Mouse (Mus musculus) forebrain, postnatal 0 days (tissue): ENCODE results near the gene Il20. TPM values are rescaled to one million over a fixed set of nuclear protein-coding genes. Genes with fewer than 3 reads are reported as not detected.

Experiments
- ATAC-seq: fragments of 200-750 bp; cut with Nextera tagmentation; 2 replicates; pipeline ENCODE4 v1.8.0; 2017; ENCODE audit warnings: mild to moderate bottlenecking, moderate library complexity
- DNase-seq: peaks from one replicate; pipeline ENCODE4 v3.0.0-alpha.2; 2015
- H3K27ac ChIP-seq: fragments of 300-500 bp; sonication (generic); 2 replicates; pipeline ENCODE4 v1.5.1; 2014; ENCODE audit warnings: low read depth, mild to moderate bottlenecking, antibody characterized with exemption, low read length, moderate library complexity, mixed read lengths
- H3K27me3 ChIP-seq: fragments of 300-500 bp; sonication (generic); 2 replicates; pipeline ENCODE4 v1.6.1; 2014; ENCODE audit warnings: mild to moderate bottlenecking, low read length, mixed read lengths; ENCODE audit not compliant: insufficient read depth
- H3K36me3 ChIP-seq: fragments of 300-500 bp; sonication (generic); 2 replicates; pipeline ENCODE4 v1.6.1; 2014; ENCODE audit warnings: mild to moderate bottlenecking, moderate library complexity; ENCODE audit not compliant: insufficient read depth
- H3K4me1 ChIP-seq: fragments of 300-500 bp; sonication (generic); 2 replicates; pipeline ENCODE4 v1.6.1; 2014; ENCODE audit warnings: antibody characterized with exemption; ENCODE audit not compliant: insufficient read depth
- H3K4me2 ChIP-seq: fragments of 300-500 bp; sonication (generic); 2 replicates; pipeline ENCODE4 v1.6.1; 2014; ENCODE audit warnings: low read depth, mild to moderate bottlenecking, moderate library complexity
- H3K4me3 ChIP-seq: fragments of 300-500 bp; sonication (generic); 2 replicates; pipeline ENCODE4 v1.5.1; 2014; ENCODE audit warnings: low read depth, low read length, mixed read lengths
- H3K9ac ChIP-seq: fragments of 300-500 bp; sonication (generic); 2 replicates; pipeline ENCODE4 v1.6.1; 2014; ENCODE audit warnings: mild to moderate bottlenecking
- H3K9me3 ChIP-seq: fragments of 300-500 bp; sonication (generic); 2 replicates; pipeline ENCODE4 v1.6.1; 2016; ENCODE audit warnings: low read length
- CTCF ChIP-seq: sonication (generic); IDR thresholded peaks from 2 replicates; pipeline ENCODE4 v1.5.1; 2016; ENCODE audit warnings: antibody characterized with exemption, control low read depth, low read depth
- WGBS: fragments of 180-500 bp; shearing (Covaris S2); extraction: QIAGEN DNeasy Blood & Tissue Kit; methylation state at CpG from one replicate; pipeline ENCODE4 v1.1.7; 2014; 5-methylcytosine and 5-hydroxymethylcytosine counted together
- polyA plus RNA-seq: library from polyadenylated mRNA; unstranded; fragments of >200 nt; fragmentation: Nextera tagmentation; extraction: Ambion mirVana; gene quantifications from 2 replicates; pipeline ENCODE4 v1.2.1, GENCODE M21; 2015
- total RNA-seq: library from RNA; depleted of rRNA; stranded (reverse); fragments of >200 nt; gene quantifications from 2 replicates; pipeline ENCODE4 v1.2.3, GENCODE M21; 2014

Gene Il20
- total and polyA plus RNA-seq, 2 experiments from 2014 or later: not detected

DNA sequence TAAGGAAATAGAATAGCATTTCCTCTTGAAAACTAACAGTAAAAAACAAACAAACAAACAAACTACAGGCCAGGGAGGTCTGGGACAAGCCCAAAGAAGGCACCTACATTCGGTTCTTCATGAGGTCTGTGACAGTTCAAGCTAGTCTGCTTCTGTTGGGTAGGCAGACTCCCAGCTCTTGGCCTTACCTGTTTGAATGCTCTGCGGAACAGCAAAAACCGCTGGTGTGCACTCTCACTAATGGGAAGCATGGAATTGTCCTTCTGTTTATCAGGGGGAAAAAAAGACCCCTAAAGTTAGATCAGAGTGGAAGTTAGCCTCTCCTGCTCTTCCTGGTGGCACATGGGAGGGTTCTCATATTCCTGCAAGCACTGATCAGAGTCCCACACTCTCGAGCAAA lies 28.1 kb downstream of the Il20 start:
- H3K4me1 ChIP-seq: no peaks in the 10 kb centered on the region
- TF ChIP-seq CTCF: no peak
- no peak for DNase-seq
- H3K27ac ChIP-seq: no peak overlapping the region
- no peak overlapping the region for H3K4me3 ChIP-seq
- H3K9me3 ChIP-seq: no peaks in the 10 kb centered on the region
- 87% methylated on average over 4 of the region's 4 CpGs for WGBS
- H3K4me2 ChIP-seq: no peak overlapping the region
- no peak for ATAC-seq
- H3K9ac ChIP-seq: no peak overlapping the region
- no peaks in the 10 kb centered on the region for H3K36me3 ChIP-seq
- 0 out of 2 replicates have a peak, but pooled peaks cover 8% of the 10 kb centered on the region for H3K27me3 ChIP-seq

DNA sequence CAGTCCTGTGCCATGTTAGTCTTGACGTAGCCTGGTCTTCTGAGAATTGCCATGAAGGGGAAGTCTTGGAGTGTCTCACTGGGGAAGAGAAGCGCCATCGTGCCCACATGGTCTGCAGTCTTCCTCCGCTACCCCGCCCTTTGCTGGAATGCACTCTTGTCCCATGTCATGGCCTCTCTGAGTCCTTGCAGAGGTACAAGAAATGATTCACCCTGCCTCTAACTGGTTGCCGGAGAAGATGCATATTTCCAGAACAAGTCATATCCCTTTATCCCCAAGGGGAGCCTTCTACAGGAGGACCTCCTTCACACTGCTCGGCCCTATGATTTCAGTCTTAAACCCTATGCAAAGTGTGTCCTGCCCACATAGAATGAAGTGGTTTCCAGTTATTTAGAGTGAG lies 31.3 kb downstream of the Il20 start:
- H3K4me1 ChIP-seq: no peaks in the 10 kb centered on the region
- TF ChIP-seq CTCF: no peak
- H3K4me2 ChIP-seq: no peak overlapping the region
- DNase-seq: no peak
- H3K9me3 ChIP-seq: no peaks in the 10 kb centered on the region
- no peak overlapping the region for H3K27ac ChIP-seq
- H3K36me3 ChIP-seq: no peaks in the 10 kb centered on the region
- WGBS: 95% methylated on average over 7 of the region's 7 CpGs
- no peak for ATAC-seq
- H3K9ac ChIP-seq: no peak overlapping the region
- H3K27me3 ChIP-seq: 0 out of 2 replicates have a peak, but pooled peaks cover 8% of the 10 kb centered on the region
- no peak overlapping the region for H3K4me3 ChIP-seq

DNA sequence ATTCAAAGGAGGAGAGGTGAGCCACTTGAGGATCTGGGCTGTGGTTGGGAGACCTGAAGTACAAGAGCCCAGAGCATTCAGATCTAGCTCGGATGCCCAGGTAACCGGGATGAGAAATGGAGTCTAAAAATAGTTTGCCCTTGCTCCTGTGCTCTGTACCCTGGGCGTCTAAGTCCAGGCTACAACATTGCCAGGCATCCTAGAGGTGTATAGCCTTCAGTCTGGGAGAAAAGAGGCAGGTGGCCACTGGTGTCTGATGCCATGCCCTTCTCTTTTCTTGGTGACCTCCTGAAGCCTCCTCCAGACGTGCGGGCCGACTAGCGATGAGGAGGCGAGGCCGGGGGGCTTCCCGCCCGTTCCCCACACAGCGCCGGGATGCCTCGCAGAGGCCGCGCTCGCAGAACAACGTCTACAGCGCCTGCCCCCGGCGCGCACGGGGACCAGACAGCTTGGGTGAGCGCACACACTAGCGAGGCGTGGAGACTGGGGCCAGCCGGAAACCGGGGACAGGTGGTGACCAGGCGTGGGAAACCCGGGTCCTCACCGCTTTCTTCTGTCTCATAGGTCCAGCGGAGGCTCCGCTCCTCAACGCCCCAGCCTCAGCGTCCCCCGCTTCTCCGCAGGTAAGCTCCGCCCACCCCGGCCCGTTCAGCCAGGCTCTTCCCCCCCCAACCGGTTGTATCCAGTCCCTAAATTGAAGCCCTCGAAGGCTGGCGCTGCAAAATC lies 33.2 kb downstream of the Il20 start:
- Histone ChIP-seq H3K4me3 (peak overlapping the region; percentile 50), H3K27me3 (0 out of 2 replicates have a peak, but pooled peaks cover 8% of the 10 kb centered on the region), H3K36me3 (no peaks in the 10 kb centered on the region), H3K4me2 (peak overlapping the region; percentile 69), H3K4me1 (no peaks in the 10 kb centered on the region), H3K9ac (peak overlapping the region; percentile 64), H3K9me3 (no peaks in the 10 kb centered on the region), H3K27ac (no peak overlapping the region)
- peak; percentile 56 for DNase-seq
- no peak for TF ChIP-seq CTCF
- ATAC-seq: peak; percentile 86
- WGBS: 5% methylated on average over 37 of the region's 43 CpGs

DNA sequence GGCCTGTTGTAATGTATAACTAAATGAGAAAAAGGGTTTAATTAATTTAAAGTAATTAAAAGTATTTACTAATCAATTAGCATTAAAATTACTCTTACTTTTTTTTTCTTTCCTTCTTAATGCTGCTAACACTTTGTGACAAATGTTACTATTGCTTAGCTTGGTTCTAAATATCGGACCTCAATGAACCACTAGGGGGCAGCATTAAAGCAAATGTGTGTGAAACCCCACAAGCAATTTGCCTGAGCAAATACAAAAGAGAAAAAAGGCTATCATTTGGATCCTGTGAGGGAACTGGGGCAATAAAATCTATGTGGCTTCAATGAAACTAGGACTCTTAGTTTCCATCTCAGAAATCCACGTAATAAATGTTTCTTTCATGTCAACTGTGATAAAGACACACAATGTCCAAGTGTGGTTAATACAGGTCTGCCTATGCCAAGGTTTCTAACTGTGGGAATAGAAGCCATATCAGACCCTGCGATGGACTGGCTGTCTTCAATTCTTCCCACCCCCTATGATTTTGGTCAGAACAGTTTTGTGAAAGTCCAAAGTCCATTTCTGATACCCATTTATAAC lies 34.2 kb downstream of the Il20 start:
- TF ChIP-seq CTCF: peak; percentile 83

DNA sequence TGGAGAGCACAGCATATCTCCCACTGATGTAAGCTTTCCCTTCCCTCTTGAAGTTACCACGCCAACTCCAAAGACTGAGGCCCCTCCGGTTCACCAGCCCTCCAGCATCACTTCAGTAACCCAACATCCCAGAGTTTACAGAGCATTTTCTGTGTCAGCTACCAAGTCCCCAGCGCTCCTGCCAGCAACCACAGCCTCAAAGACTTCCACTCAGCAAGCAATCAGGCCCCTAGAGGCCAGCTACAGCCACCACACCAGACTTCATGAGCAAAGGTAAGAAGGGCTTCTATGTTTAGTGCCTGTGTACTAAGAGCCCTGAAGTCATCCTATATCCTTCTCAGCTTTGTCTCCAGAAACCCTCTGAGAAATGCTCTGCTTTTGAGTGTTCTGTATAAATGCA lies 35.3 kb downstream of the Il20 start:
- 70% methylated on average over 3 of the region's 3 CpGs for WGBS
- no peak for TF ChIP-seq CTCF
- no peak overlapping the region for H3K4me3 ChIP-seq
- ATAC-seq (no peak), DNase-seq (no peak)
- no peaks in the 10 kb centered on the region for H3K36me3 ChIP-seq
- no peak overlapping the region for H3K27ac ChIP-seq
- H3K9ac ChIP-seq: no peak overlapping the region
- H3K4me2 ChIP-seq: no peak overlapping the region
- no peaks in the 10 kb centered on the region for H3K4me1 ChIP-seq
- no peaks in the 10 kb centered on the region for H3K9me3 ChIP-seq
- 0 out of 2 replicates have a peak, but pooled peaks cover 8% of the 10 kb centered on the region for H3K27me3 ChIP-seq

More for the DNA sequence above, 34.2 kb downstream of the Il20 start:
- 0 out of 2 replicates have a peak, but pooled peaks have one; percentile 39 for ATAC-seq
- Histone ChIP-seq H3K27ac (no peak overlapping the region), H3K36me3 (no peaks in the 10 kb centered on the region), H3K4me3 (no peak overlapping the region), H3K4me2 (no peak overlapping the region), H3K9ac (no peak overlapping the region), H3K4me1 (no peaks in the 10 kb centered on the region), H3K9me3 (no peaks in the 10 kb centered on the region), H3K27me3 (0 out of 2 replicates have a peak, but pooled peaks cover 8% of the 10 kb centered on the region)
- 23% methylated on average over 3 of the region's 3 CpGs for WGBS
- DNase-seq: peak; percentile 90

DNA sequence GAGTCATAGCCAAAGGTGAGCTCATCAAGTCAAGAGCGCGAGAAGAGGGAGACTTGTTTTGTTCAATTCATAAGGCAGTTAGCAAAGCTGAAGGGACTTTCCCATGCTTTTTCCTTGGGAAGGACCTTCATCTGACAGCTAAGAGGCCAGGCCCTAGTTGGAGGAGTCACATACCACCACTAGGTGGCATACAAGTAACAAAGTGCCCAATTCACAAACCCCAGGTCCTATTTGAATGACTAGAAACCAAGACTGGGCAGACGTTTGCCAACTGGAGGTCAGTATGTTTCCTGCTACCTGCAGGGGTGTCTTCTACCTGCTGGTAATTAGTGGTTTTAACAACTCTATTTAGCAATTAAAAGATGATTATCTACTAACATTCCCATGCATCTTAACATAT lies 36.1 kb downstream of the Il20 start:
- ATAC-seq (peak; percentile 61; the same call in 1 of the 2 replicates), DNase-seq (peak; percentile 66)
- TF ChIP-seq CTCF: peak; percentile 79
- no peaks in the 10 kb centered on the region for H3K9me3 ChIP-seq
- H3K4me3 ChIP-seq: no peak overlapping the region
- H3K27me3 ChIP-seq: 0 out of 2 replicates have a peak, but pooled peaks cover 8% of the 10 kb centered on the region
- 36% methylated on average over 3 of the region's 3 CpGs for WGBS
- no peaks in the 10 kb centered on the region for H3K36me3 ChIP-seq
- no peak overlapping the region for H3K27ac ChIP-seq
- no peaks in the 10 kb centered on the region for H3K4me1 ChIP-seq
- no peak overlapping the region for H3K4me2 ChIP-seq
- no peak overlapping the region for H3K9ac ChIP-seq

DNA sequence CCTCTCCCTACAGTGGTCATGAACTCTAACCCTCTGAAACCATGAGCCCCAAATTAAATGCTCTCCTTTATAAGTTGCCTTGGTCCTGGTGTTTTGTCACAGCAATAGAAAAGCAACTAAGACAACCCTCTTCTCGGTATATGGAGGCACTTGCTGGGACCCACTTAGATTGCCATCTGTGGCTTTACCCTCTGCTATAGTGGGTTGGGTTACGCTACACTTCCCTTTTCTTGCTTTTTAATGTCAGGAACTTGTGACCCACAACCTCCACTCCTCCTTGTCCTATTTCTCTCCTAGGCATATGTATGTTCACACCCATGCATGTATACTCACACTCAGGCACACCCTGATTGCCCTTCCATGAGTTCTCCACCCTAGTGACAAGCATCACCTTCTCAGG lies 38.3 kb downstream of the Il20 start:
- no peak overlapping the region for H3K9ac ChIP-seq
- DNase-seq (no peak), ATAC-seq (no peak)
- no peaks in the 10 kb centered on the region for H3K9me3 ChIP-seq
- no peak overlapping the region for H3K4me3 ChIP-seq
- no peaks in the 10 kb centered on the region for H3K36me3 ChIP-seq
- H3K27ac ChIP-seq: no peak overlapping the region
- TF ChIP-seq CTCF: no peak
- no peaks in the 10 kb centered on the region for H3K4me1 ChIP-seq
- H3K4me2 ChIP-seq: no peak overlapping the region
- H3K27me3 ChIP-seq: no peaks in the 10 kb centered on the region
- 98% methylated on average over 2 of the region's 2 CpGs for WGBS
